Mouse (Mus musculus): ENCODE results near the gene Gm11146.

- no peak for TF ChIP-seq POLR2A (IDR thresholded peaks at IDR 0.05; ENCODE audit: borderline replicate concordance, extremely low read depth, low read depth, low read length)
- no peak for TF ChIP-seq CTCF (IDR thresholded peaks at IDR 0.05; ENCODE audit: insufficient read depth, low read length)
Observed at GRCm38 (mm10) chr16:77643871-77644720, 42.2 kb upstream of the Gm11146 start.

Measured in lung, adult 2 months (tissue).